Mouse (Mus musculus) lung, embryonic 15.5 days (tissue): ENCODE measurements around the gene Prpf4b. TPM values are rescaled to one million over a fixed set of nuclear protein-coding genes. Genes with fewer than 3 reads are reported as not detected.
"Not testable (repeated sequence)": the region's sequence is repeated elsewhere in the genome, so short reads cannot be mapped to it uniquely, and the experiment has no call there.

Experiments used
- ATAC-seq: fragments of 200-750 bp; cut with Nextera tagmentation; 2 replicates; pipeline ENCODE4 v1.8.0; 2017; ENCODE audit warnings: moderate number of reproducible peaks, borderline replicate concordance; ENCODE audit not compliant: low FRiP score, low TSS enrichment; ENCODE audit errors: extremely low read depth
- H3K27ac ChIP-seq: fragments of 300-500 bp; sonication (generic); 2 replicates; pipeline ENCODE4 v1.5.1; 2015; ENCODE audit warnings: moderate library complexity, mild to moderate bottlenecking, inconsistent platforms
- H3K27me3 ChIP-seq: fragments of 300-500 bp; sonication (generic); 2 replicates; pipeline ENCODE4 v1.6.1; 2015; ENCODE audit warnings: inconsistent platforms
- H3K36me3 ChIP-seq: fragments of 300-500 bp; sonication (generic); 2 replicates; pipeline ENCODE4 v1.6.1; 2015; ENCODE audit warnings: inconsistent platforms
- H3K4me1 ChIP-seq: fragments of 300-500 bp; sonication (generic); 2 replicates; pipeline ENCODE4 v1.6.1; 2015; ENCODE audit warnings: inconsistent platforms
- H3K4me2 ChIP-seq: fragments of 300-500 bp; sonication (generic); 2 replicates; pipeline ENCODE4 v1.6.1; 2015; ENCODE audit warnings: inconsistent platforms, mild to moderate bottlenecking, moderate library complexity
- H3K4me3 ChIP-seq: fragments of 300-500 bp; sonication (generic); 2 replicates; pipeline ENCODE4 v1.5.1; 2015; ENCODE audit warnings: mild to moderate bottlenecking, inconsistent platforms
- H3K9ac ChIP-seq: fragments of 300-500 bp; sonication (generic); 2 replicates; pipeline ENCODE4 v1.6.1; 2015; ENCODE audit warnings: inconsistent platforms
- H3K9me3 ChIP-seq: fragments of 300-500 bp; sonication (generic); 2 replicates; pipeline ENCODE4 v1.6.1; 2016; ENCODE audit warnings: inconsistent platforms
- WGBS: fragments of 180-500 bp; shearing (Covaris S2); methylation state at CpG from one replicate; pipeline ENCODE4 v1.1.7; 2015; 5-methylcytosine and 5-hydroxymethylcytosine counted together
- polyA plus RNA-seq: library from polyadenylated mRNA; unstranded; fragments of >200 nt; fragmentation: Nextera tagmentation; extraction: Ambion mirVana; gene quantifications from 2 replicates; pipeline ENCODE4 v1.2.1, GENCODE M21; 2015

The Prpf4b gene
- polyA plus RNA-seq, 1 experiment from 2014 or later = 66.1 TPM

DNA sequence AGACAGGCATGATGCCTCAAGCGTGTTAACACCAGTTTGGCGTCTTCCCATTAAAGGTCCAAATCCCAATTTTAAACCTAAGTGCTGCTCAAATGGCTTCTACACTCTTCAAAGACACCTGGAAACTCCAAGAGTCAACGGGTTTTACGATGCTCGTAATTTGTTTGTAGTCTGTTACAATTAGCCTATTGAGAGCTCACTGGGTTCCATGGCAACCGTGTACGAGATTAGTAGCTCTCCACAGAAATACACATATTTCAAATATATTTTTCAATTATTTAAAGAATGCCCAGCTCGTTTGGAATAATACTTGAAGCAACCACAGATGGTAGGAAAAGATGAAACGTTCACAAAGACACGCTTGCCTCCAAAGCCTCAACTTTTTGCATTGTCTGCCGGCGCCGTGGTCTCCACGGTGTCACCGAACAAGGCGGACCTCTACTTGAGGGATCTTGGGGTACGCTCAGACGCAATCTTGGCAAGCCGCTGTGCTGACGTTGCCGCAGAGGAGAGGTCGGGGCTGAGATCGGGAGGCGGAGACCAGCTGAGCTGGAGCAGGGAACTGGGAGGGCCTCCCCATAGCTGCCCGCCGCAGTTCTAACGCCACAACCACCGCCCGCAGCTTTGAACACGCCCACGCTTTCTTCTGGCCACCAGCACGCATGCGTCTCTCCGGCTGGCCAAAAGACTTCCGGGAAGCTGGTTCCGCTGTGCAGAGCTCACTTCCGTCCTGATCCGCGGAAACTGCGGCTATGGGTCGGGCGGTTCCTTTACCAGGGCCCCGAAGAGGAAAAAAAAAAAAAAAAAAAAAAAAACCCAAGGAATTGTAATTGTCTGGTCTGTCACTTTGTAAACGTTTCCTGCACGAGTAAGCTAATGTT is 1.1 kb upstream of the Prpf4b start:
- no peaks in the 10 kb centered on the region for H3K9me3 ChIP-seq
- H3K4me1 ChIP-seq = peaks cover 22% of the 10 kb centered on the region
- peak overlapping the region; percentile 97 for H3K4me3 ChIP-seq
- no peaks in the 10 kb centered on the region for H3K27me3 ChIP-seq
- H3K36me3 ChIP-seq = no peaks in the 10 kb centered on the region
- peak overlapping the region; percentile 98 for H3K27ac ChIP-seq
- peak overlapping the region; percentile 64 for H3K4me2 ChIP-seq
- ATAC-seq = peak; percentile 95
- H3K9ac ChIP-seq = peak overlapping the region; percentile 47
- WGBS = 3% methylated on average over 45 of the region's 45 CpGs

DNA sequence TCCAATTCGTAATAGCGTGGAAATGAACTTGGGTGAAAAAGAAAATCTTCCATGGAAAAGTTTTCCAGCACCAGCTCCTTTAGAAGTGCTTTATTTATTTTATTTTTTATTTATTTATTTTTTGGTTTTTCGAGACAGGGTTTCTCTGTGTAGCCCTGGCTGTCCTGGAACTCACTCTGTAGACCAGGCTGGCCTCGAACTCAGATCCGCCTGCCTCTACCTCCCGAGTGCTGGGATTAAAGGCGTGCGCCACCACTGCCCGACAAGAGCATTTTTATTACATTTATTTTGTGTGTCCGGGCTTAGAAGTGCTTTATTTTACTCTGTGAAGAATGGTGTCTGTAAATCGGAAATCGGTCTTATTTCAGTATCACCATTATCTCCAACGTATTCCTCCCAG is 366 bp upstream of the Prpf4b start:
- not testable (repeated sequence) for ATAC-seq, H3K27me3 ChIP-seq, H3K9me3 ChIP-seq, H3K36me3 ChIP-seq
- Histone ChIP-seq H3K4me1 (peaks cover 22% of the 10 kb centered on the region), H3K4me3 (peak overlapping the region; percentile 97), H3K4me2 (peak overlapping the region; percentile 64), H3K9ac (peak overlapping the region; percentile 98), H3K27ac (peak overlapping the region; percentile 98)
- 15% methylated on average over 13 of the region's 13 CpGs for WGBS

DNA sequence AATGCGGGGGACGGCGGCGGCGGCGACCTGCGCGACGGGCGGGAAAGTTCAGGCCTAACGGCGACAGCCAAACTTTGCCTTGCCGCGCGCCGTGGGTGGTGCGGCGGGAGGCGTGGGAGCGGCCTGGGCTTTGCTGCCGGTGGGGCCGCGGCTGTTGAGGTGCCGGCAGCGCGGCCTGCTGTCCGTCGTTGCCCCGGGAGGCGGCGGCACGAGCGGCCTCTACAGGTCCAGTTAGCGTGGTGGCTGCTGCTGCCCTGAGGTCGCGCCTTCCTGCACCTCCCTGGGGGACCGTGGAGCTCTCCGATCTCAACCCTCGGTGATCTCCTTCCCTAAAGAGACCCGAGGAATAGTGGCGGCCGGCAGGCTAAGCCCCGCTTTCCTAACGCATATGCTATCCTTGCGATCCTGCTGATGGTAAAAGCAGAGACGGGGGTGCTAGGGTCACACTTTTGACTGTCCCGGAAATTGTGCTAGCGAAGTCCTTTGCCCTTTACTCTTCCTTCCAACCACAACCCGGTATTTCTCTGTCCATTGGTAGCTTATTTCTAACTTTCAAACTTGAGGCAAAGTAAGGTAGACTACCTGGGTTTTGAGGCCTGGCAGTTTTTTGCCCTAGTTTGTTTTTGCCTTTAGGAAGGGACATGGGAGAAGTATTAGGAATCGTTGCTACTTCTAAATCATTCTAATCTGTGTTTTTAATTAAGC is 791 bp downstream of the Prpf4b start:
- H3K4me1 ChIP-seq = peaks cover 22% of the 10 kb centered on the region
- H3K27ac ChIP-seq = peak overlapping the region; percentile 98
- under 1% methylated on average over 50 of the region's 50 CpGs for WGBS
- H3K9me3 ChIP-seq = no peaks in the 10 kb centered on the region
- H3K4me2 ChIP-seq = peak overlapping the region; percentile 64
- no peaks in the 10 kb centered on the region for H3K27me3 ChIP-seq
- ATAC-seq = peak; percentile 65; the same call in 1 of the 2 replicates
- H3K4me3 ChIP-seq = peak overlapping the region; percentile 97
- no peaks in the 10 kb centered on the region for H3K36me3 ChIP-seq
- H3K9ac ChIP-seq = peak overlapping the region; percentile 98

DNA sequence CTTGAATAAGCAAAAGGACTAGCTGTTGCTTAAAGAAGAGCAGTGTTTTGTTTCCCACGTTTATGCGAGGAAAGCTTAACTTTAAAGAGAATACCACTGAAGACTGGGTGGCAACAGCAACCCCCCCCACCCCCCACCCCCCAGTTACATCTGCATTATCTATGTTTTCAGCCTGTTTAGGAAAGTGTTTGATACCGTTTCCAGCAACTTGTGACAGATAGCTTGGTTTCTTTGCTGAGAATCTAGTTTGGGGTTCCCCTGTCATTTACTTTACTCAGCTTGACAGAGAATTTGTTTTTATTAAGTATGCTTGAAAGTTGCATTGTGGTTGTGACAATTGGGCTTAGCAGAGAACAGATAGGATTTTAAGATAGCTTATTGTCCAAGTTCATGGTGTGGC is 1.4 kb downstream of the Prpf4b start:
- 3% methylated on average over 3 of the region's 3 CpGs for WGBS
- H3K9ac ChIP-seq = peak overlapping the region; percentile 98
- peak overlapping the region; percentile 64 for H3K4me2 ChIP-seq
- H3K4me3 ChIP-seq = peak overlapping the region; percentile 97
- no peaks in the 10 kb centered on the region for H3K27me3 ChIP-seq
- ATAC-seq = no peak
- H3K36me3 ChIP-seq = no peaks in the 10 kb centered on the region
- no peaks in the 10 kb centered on the region for H3K9me3 ChIP-seq
- H3K27ac ChIP-seq = 0 out of 2 replicates have a peak overlapping the region, but pooled peaks have one; percentile 98
- H3K4me1 ChIP-seq = peaks cover 22% of the 10 kb centered on the region

DNA sequence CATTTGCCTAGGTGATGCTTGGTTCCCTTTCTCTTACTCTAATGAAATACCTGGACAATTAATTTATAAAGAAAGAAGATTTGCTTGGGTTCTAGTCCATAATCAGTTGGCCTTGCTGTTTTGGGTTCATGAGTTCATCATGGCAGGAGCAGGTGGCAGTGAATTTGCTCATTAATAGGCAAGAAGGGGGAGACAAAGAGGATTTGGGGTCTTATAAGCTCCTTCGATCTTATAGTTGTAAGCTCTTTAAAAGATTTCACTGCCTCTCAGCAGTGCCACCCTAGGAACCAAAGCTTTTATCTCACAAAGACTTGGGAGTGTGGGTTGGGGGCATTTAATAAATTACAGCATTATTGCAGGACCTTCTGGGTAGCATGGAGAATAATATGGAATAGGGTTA is 17.8 kb downstream of the Prpf4b start:
- Histone ChIP-seq H3K27me3 (no peaks in the 10 kb centered on the region), H3K9ac (no peak overlapping the region), H3K36me3 (peaks cover 86% of the 10 kb centered on the region), H3K27ac (no peak overlapping the region), H3K4me3 (no peak overlapping the region), H3K4me2 (no peak overlapping the region), H3K9me3 (no peaks in the 10 kb centered on the region), H3K4me1 (no peaks in the 10 kb centered on the region)
- WGBS = 86% methylated on average over 1 of the region's 1 CpGs
- ATAC-seq = no peak

DNA sequence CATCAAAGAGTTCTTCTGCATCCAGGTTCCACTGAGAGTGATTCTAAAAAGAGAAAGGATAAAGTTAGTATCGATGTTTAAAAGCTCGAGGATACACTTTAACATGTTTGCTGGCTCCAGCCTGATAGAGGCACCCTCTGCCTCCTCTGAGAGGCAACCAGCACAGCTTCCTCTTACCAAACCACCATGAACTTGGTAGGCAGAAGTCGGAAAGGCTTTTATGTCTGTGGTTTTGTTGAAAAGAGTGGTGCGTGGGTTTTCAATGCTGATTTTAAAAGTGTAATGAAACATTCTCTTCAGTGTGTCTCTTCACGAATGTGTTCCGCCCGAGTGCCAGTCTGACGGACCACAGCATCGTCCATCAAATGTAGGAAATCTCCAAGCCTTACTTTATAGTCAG is 39.5 kb downstream of the Prpf4b start:
- Histone ChIP-seq H3K9me3 (no peaks in the 10 kb centered on the region), H3K4me3 (no peak overlapping the region), H3K27me3 (no peaks in the 10 kb centered on the region), H3K27ac (no peak overlapping the region), H3K36me3 (no peaks in the 10 kb centered on the region), H3K4me1 (peaks cover 3% of the 10 kb centered on the region; the same call in 1 of the 2 replicates), H3K4me2 (no peak overlapping the region), H3K9ac (no peak overlapping the region)
- 77% methylated on average over 9 of the region's 9 CpGs for WGBS
- no peak for ATAC-seq

DNA sequence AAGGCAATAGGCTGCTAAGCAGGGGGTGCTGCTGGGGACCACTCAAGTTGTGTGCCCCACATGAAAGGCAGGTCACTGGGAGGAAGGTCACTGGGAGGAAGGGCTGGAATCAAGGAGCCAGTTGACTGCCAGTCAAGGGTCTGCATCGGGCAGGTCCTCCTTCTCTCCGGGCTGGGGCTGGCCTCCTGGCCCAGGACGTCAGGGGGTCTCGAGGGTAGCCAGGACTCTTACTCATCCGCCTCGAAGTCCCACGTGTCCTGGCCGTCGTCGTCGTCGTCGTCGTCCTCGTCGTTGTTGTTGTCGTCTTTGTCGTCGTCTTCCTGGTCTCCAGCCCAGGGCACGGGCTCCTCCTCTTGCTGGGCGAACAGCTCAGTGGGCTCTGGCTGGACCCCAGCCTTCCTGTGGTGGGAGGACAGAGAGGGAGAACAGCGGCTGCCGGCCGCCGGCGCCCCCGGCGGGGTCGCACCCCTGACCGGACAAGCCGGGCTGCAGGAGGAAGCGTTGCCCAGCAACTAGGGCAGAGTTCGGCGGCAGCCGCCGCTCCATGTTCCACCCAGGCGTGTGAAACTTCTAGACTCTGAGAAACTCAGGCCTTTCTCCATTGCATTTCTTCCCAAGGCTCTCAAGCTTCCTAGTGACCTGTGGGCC is 41.5 kb downstream of the Prpf4b start:
- WGBS = 24% methylated on average over 37 of the region's 37 CpGs
- ATAC-seq = no peak; the same call in 1 of the 2 replicates

DNA sequence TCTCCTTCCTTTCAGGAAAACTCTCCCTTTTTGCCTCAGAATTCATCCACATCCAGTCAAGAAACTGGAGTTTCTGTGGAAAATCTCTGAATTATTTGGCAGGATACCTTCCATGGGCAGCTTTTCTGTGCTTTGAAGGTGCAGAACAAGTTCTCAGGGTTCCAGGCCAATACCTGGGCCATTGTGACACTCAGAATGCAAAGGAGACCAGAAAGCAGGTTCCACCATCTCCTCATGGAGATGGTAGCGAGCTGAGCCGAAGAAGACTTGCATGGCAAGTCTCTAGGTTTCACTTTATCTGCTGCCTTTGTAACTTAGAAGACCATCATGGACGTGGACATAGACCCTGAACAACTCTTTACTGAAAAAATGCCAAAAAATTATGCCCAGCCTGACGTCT is 49.1 kb downstream of the Prpf4b start, which contains the start of the genes Fam217a and 4933417A18Rik:
TSS of gene Fam217a (minus strand) at position 101 of the 400 bp plus-strand sequence.
TSS of gene 4933417A18Rik (plus strand) at position 200 of the 400 bp plus-strand sequence.
- Histone ChIP-seq H3K27ac (no peak within 1 kb of the TSS), H3K9me3 (no peaks in the 10 kb centered on the region), H3K4me1 (no peaks in the 10 kb centered on the region), H3K27me3 (no peaks in the 10 kb centered on the region), H3K4me2 (no peak within 1 kb of the TSS), H3K9ac (no peak within 1 kb of the TSS), H3K36me3 (no peaks in the 10 kb centered on the region), H3K4me3 (no peak within 1 kb of the TSS)
- WGBS = 74% methylated on average over 4 of the region's 4 CpGs
- ATAC-seq = no peak

More for the DNA sequence above, 41.5 kb downstream of the Prpf4b start:
- peak overlapping the region; percentile 27 for H3K4me3 ChIP-seq
- no peaks in the 10 kb centered on the region for H3K9me3 ChIP-seq
- H3K4me1 ChIP-seq = peaks cover 3% of the 10 kb centered on the region; the same call in 1 of the 2 replicates
- H3K4me2 ChIP-seq = peak overlapping the region; percentile 57
- no peak overlapping the region for H3K9ac ChIP-seq
- no peaks in the 10 kb centered on the region for H3K36me3 ChIP-seq
- no peaks in the 10 kb centered on the region for H3K27me3 ChIP-seq
- no peak overlapping the region for H3K27ac ChIP-seq

DNA sequence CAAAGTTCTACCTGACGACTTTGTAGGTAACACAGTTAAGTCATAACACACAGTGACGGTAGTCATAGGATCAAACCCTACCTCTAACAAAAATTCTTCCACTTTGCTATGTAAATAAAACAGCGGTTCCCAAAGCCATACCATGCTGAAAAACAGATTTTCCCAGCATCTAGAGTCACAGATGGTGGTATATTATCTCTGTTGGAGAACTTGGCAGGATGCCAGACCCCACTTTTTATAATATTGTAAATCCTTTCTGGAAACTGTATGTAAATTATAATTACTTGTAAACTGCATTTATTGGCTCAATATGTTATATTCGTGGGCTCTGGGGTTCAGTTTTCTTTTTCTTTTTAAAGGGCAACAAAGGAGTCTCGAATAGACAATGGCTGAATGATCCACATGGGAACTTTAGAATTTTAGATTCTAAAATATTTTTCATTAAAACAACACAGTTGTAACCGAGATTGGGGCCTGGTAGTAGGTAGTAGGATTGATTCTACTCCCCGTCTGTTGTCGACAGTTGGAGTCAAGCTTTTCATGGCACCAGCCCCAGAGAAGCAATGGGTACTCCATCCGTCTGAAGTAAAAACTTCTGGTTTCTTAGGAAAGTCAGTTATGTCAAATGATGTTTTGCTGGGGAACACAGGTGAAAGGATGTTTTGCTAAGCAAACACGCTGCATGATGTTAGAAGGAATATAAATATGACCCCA is 60.0 kb downstream of the Prpf4b start:
- no peak overlapping the region for H3K9ac ChIP-seq
- H3K27me3 ChIP-seq = no peaks in the 10 kb centered on the region
- H3K27ac ChIP-seq = no peak overlapping the region
- 67% methylated on average over 10 of the region's 10 CpGs for WGBS
- H3K36me3 ChIP-seq = no peaks in the 10 kb centered on the region
- no peaks in the 10 kb centered on the region for H3K4me1 ChIP-seq
- no peak overlapping the region for H3K4me2 ChIP-seq
- H3K9me3 ChIP-seq = no peaks in the 10 kb centered on the region
- H3K4me3 ChIP-seq = no peak overlapping the region
- ATAC-seq = no peak

DNA sequence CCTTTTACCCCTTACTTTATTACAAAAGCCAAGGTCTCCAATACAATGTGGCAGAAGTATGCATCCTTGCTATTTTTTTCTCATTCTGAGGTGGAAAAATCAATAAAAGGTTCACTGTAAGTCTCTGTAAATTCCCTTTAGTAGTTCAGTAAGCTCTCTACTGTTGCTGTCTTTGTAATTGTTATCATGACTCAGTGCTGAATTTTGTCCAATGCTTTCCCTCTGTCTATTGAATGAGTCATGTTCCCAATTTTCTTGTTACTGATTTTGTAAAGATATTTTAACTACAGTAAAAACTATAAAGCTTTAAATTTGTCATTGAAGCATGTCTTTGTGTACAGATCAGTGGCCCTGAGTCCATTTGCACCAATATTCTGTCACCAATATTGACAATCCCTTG is 67.3 kb downstream of the Prpf4b start:
- H3K27ac ChIP-seq = no peak overlapping the region
- H3K27me3 ChIP-seq = no peaks in the 10 kb centered on the region
- H3K4me1 ChIP-seq = no peaks in the 10 kb centered on the region
- H3K4me3 ChIP-seq = no peak overlapping the region
- no peaks in the 10 kb centered on the region for H3K9me3 ChIP-seq
- H3K9ac ChIP-seq = no peak overlapping the region
- H3K4me2 ChIP-seq = no peak overlapping the region
- no peaks in the 10 kb centered on the region for H3K36me3 ChIP-seq
- ATAC-seq = no peak

DNA sequence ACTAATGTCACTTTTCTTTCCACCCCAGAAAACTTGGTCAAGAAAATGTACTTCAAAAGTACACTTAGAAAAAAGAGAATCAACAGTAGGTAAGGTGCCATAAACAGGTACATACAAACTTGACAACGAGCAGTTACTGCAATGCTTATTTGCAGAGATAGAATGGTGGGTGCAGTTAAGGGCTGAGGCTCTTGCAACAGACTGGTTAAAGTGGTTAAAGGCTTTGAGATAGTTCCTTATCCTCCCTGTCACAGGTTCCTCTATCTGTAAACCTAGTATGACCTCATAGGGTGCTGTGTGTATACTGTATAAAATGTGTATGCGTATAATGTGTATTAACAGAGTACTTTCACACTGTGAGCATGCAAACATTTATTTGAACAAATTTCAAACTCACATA is 76.3 kb downstream of the Prpf4b start:
- not testable (repeated sequence) for H3K9me3 ChIP-seq

More for the DNA sequence above, 76.3 kb downstream of the Prpf4b start:
- not testable (repeated sequence) for H3K27me3 ChIP-seq, H3K9ac ChIP-seq, H3K4me2 ChIP-seq, H3K4me1 ChIP-seq, H3K27ac ChIP-seq, H3K36me3 ChIP-seq, ATAC-seq, H3K4me3 ChIP-seq
- 89% methylated on average over 2 of the region's 2 CpGs for WGBS
